Mouse (Mus musculus) liver, embryonic 13.5 days (tissue): ENCODE measurements around the gene Tubal3. TPM values are rescaled to one million over a fixed set of nuclear protein-coding genes. Genes with fewer than 3 reads are reported as not detected.

Source experiments
- ATAC-seq: fragments of 200-750 bp; cut with Nextera tagmentation; 2 replicates; pipeline ENCODE4 v1.8.0; 2017; ENCODE audit warnings: low read depth, mild to moderate bottlenecking, moderate number of reproducible peaks, moderate library complexity
- DNase-seq: peaks from one replicate; pipeline ENCODE4 v3.0.0; 2022
- H3K27ac ChIP-seq: fragments of 300-500 bp; sonication (generic); 2 replicates; pipeline ENCODE4 v1.5.1; 2015; ENCODE audit warnings: moderate library complexity, mild to moderate bottlenecking, inconsistent platforms
- H3K27me3 ChIP-seq: fragments of 300-500 bp; sonication (generic); 2 replicates; pipeline ENCODE4 v1.6.1; 2015; ENCODE audit warnings: mild to moderate bottlenecking, inconsistent platforms
- H3K36me3 ChIP-seq: fragments of 300-500 bp; sonication (generic); 2 replicates; pipeline ENCODE4 v1.6.1; 2015; ENCODE audit warnings: mild to moderate bottlenecking, inconsistent platforms
- H3K4me1 ChIP-seq: fragments of 300-500 bp; sonication (generic); replicated peaks from 2 replicates; pipeline ENCODE4 v1.6.1; 2015; ENCODE audit warnings: inconsistent platforms
- H3K4me2 ChIP-seq: fragments of 300-500 bp; sonication (generic); 2 replicates; pipeline ENCODE4 v1.6.1; 2015; ENCODE audit warnings: inconsistent platforms, mild to moderate bottlenecking, moderate library complexity
- H3K4me3 ChIP-seq: fragments of 300-500 bp; sonication (generic); replicated peaks from 2 replicates; pipeline ENCODE4 v1.5.1; 2015; ENCODE audit warnings: mild to moderate bottlenecking, inconsistent platforms
- H3K9ac ChIP-seq: fragments of 300-500 bp; sonication (generic); 2 replicates; pipeline ENCODE4 v1.6.1; 2015; ENCODE audit warnings: mild to moderate bottlenecking, inconsistent platforms
- H3K9me3 ChIP-seq: fragments of 300-500 bp; sonication (generic); replicated peaks from 2 replicates; pipeline ENCODE4 v1.6.1; 2016; ENCODE audit warnings: inconsistent platforms
- WGBS: fragments of 180-500 bp; shearing (Covaris S2); methylation state at CpG from one replicate; pipeline ENCODE4 v1.1.7; 2015; ENCODE audit not compliant: insufficient replicate concordance; 5-methylcytosine and 5-hydroxymethylcytosine counted together
- polyA plus RNA-seq: library from polyadenylated mRNA; unstranded; fragments of >200 nt; fragmentation: Nextera tagmentation; extraction: Ambion mirVana; gene quantifications from 2 replicates; pipeline ENCODE4 v1.2.1, GENCODE M21; 2015

Gene Tubal3
- not detected in 2 replicates for polyA plus RNA-seq

DNA sequence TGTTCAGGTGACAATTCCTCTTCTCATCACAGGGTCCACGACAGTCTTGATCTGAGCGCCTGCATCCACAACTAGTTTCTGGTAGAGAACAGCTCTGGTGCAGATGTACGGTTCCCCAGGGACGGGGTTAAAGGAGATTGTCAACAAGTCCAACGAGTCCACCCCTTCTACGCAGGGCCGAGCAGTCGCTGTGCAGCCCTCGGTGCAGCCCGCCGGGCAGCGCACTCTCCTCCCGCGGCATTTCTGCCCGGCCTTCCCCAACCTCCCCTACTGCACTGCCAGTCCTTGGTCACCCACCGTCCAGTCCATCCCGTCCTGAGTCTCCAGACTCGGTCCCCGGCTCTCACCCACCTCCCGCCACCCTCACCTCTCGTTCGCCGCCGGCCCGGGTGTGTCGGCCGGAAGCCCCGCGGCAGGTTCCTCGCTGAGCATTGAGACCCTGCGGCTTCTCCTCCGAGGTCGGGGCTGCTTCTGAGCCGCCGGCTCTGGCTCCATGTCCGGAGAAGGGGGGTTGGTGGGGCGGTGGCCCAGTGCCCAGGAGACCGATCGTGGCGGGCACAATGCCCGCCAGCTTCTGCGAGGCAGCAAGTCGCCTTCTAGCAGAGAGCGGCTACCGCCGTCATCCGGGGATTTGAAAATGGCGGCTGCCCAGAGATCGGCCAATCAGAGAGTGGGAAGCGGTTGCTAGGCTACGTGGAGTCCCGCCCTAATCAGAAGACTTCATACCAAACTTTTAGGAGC lies at the start of gene Tubal3, which contains the start of gene Net1:
TSS of gene Tubal3 (plus strand) at position 704 of the 741 bp plus-strand sequence.
TSS of gene Net1 (minus strand) at position 650 of the 741 bp plus-strand sequence.
- ATAC-seq: peak; percentile 93
- peak within 1 kb of the TSS; percentile 91 for H3K9ac ChIP-seq
- no peaks in the 10 kb centered on the region for H3K9me3 ChIP-seq
- peak within 1 kb of the TSS; percentile 90 for H3K4me3 ChIP-seq
- H3K36me3 ChIP-seq: peaks cover 13% of the 10 kb centered on the region
- peak within 1 kb of the TSS; percentile 72 for H3K27ac ChIP-seq
- peak within 1 kb of the TSS; percentile 73 for H3K4me2 ChIP-seq
- peak; percentile 86 for DNase-seq
- H3K27me3 ChIP-seq: no peaks in the 10 kb centered on the region
- WGBS: under 1% methylated on average over 52 of the region's 52 CpGs
- peaks cover 30% of the 10 kb centered on the region for H3K4me1 ChIP-seq

- no peak overlapping the region for H3K4me3 ChIP-seq
- no peaks in the 10 kb centered on the region for H3K27me3 ChIP-seq
- peaks cover 87% of the 10 kb centered on the region for H3K4me1 ChIP-seq
- no peak for DNase-seq
- ATAC-seq: no peak
- H3K9ac ChIP-seq: 0 out of 2 replicates have a peak overlapping the region, but pooled peaks have one; percentile 7
- H3K27ac ChIP-seq: peak overlapping the region; percentile 58
- no peaks in the 10 kb centered on the region for H3K9me3 ChIP-seq
- H3K36me3 ChIP-seq: no peaks in the 10 kb centered on the region
- no peak overlapping the region for H3K4me2 ChIP-seq
These were observed 48.2 kb upstream of the Tubal3 start for GRCm38 (mm10) chr13:3869901-3870300.

- WGBS: 74% methylated on average over 4 of the region's 4 CpGs
- Histone ChIP-seq H3K27me3 (no peaks in the 10 kb centered on the region), H3K27ac (0 out of 2 replicates have a peak overlapping the region, but pooled peaks have one; percentile 26), H3K4me2 (0 out of 2 replicates have a peak overlapping the region, but pooled peaks have one; percentile 21), H3K4me1 (peaks cover 77% of the 10 kb centered on the region), H3K9me3 (no peaks in the 10 kb centered on the region), H3K36me3 (no peaks in the 10 kb centered on the region), H3K9ac (no peak overlapping the region), H3K4me3 (no peak overlapping the region)
- ATAC-seq: peak; percentile 42
- no peak for DNase-seq
These were observed 45.2 kb upstream of the Tubal3 start for GRCm38 (mm10) chr13:3872832-3873231.

GRCm38 (mm10) chr13:3876448-3876847 lies 41.6 kb upstream of the Tubal3 start:
- 87% methylated on average over 6 of the region's 6 CpGs for WGBS
- H3K9me3 ChIP-seq: no peaks in the 10 kb centered on the region
- H3K4me3 ChIP-seq: no peak overlapping the region
- ATAC-seq: no peak
- 0 out of 2 replicates have a peak overlapping the region, but pooled peaks have one; percentile 1 for H3K27ac ChIP-seq
- H3K4me2 ChIP-seq: no peak overlapping the region
- H3K36me3 ChIP-seq: peaks cover 15% of the 10 kb centered on the region
- H3K27me3 ChIP-seq: no peaks in the 10 kb centered on the region
- peak overlapping the region; percentile 15; the same call in 1 of the 2 replicates for H3K9ac ChIP-seq
- H3K4me1 ChIP-seq: peaks cover 46% of the 10 kb centered on the region
- DNase-seq: no peak

DNA sequence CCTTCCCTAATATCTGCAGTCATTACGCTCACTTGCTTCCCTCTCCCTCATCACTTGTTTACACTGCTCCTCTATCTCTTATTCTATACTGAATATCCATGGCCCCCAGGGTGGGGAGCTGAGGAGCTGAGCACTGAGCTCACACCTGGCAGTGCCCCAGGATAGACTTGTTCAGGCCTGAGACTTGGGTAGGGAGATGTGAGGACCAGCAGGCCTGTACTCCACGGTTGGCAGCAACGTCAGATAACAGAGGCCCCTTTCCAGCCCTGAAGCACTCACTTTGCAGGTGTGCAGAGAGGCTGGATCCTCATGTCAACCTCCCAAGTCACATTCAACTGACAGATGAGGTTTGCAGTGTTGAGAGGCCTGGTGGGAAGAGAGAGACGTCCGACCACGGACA lies 40.9 kb upstream of the Tubal3 start:
- peak overlapping the region; percentile 1; the same call in 1 of the 2 replicates for H3K27ac ChIP-seq

GRCm38 (mm10) chr13:3877679-3878220 lies 40.3 kb upstream of the Tubal3 start:
- H3K27me3 ChIP-seq: no peaks in the 10 kb centered on the region
- DNase-seq: no peak
- H3K4me3 ChIP-seq: no peak overlapping the region
- peaks cover 33% of the 10 kb centered on the region for H3K4me1 ChIP-seq
- H3K9ac ChIP-seq: peak overlapping the region; percentile 31; the same call in 1 of the 2 replicates
- H3K36me3 ChIP-seq: peaks cover 28% of the 10 kb centered on the region
- no peak for ATAC-seq
- WGBS: 76% methylated on average over 4 of the region's 4 CpGs
- H3K27ac ChIP-seq: peak overlapping the region; percentile 1; the same call in 1 of the 2 replicates
- no peaks in the 10 kb centered on the region for H3K9me3 ChIP-seq
- H3K4me2 ChIP-seq: no peak overlapping the region

More for the DNA sequence above, 40.9 kb upstream of the Tubal3 start:
- ATAC-seq (peak; percentile 44), DNase-seq (no peak)
- Histone ChIP-seq H3K9ac (peak overlapping the region; percentile 31; the same call in 1 of the 2 replicates), H3K36me3 (peaks cover 22% of the 10 kb centered on the region), H3K4me1 (peaks cover 38% of the 10 kb centered on the region), H3K4me2 (no peak overlapping the region), H3K4me3 (no peak overlapping the region), H3K27me3 (no peaks in the 10 kb centered on the region), H3K9me3 (no peaks in the 10 kb centered on the region)
- WGBS: 62% methylated on average over 6 of the region's 6 CpGs

DNA sequence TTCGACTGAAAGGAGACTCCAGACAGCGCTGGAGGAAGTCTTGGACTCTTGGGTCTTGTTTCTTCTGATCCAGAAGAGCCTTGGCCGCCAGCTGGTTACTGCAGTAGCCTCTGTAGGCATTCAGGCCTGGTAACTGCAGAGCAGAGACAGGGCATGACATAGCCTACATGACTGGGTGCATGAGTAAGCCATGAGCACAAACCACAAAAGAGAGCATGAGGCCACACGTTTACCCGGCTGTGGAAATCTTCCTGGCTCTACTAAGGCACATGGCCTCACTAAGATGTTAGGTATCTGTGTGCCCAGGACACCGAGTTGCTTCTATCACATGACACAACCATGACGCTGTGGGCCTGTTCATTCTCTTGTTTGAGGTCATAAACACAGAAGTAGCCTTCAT lies 31.4 kb upstream of the Tubal3 start:
- H3K27me3 ChIP-seq: no peaks in the 10 kb centered on the region
- no peak overlapping the region for H3K27ac ChIP-seq
- H3K4me3 ChIP-seq: no peak overlapping the region
- no peak overlapping the region for H3K9ac ChIP-seq
- H3K9me3 ChIP-seq: no peaks in the 10 kb centered on the region
- no peak for DNase-seq
- no peak overlapping the region for H3K4me2 ChIP-seq
- WGBS: 84% methylated on average over 7 of the region's 7 CpGs
- peaks cover 83% of the 10 kb centered on the region for H3K36me3 ChIP-seq
- no peak for ATAC-seq
- H3K4me1 ChIP-seq: peaks cover 24% of the 10 kb centered on the region

DNA sequence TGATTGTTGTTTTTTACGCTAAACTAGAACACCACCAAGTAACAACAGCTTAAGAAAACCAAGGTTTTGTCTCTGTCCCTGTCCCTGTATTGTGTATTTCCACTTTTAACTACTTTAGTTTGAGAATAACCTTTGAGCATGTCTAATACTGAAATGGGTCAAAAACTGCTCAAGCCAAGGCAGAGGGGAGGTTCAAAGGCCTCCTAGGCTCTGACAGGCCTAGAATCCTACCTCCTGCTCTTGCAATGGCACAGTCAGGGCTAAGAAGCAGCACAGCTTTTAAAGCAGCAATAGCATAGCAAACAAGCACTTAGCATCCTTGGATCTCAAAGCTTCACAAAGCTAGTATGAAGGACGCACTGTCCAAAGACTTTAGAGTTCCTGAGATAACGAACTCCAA lies 29.0 kb upstream of the Tubal3 start:
- no peak overlapping the region; the same call in 1 of the 2 replicates for H3K27ac ChIP-seq
- H3K9me3 ChIP-seq: no peaks in the 10 kb centered on the region
- ATAC-seq (no peak), DNase-seq (no peak)
- peaks cover 36% of the 10 kb centered on the region for H3K4me1 ChIP-seq
- no peak overlapping the region for H3K9ac ChIP-seq
- no peak overlapping the region for H3K4me3 ChIP-seq
- H3K27me3 ChIP-seq: no peaks in the 10 kb centered on the region
- 85% methylated on average over 3 of the region's 3 CpGs for WGBS
- H3K36me3 ChIP-seq: peaks cover 60% of the 10 kb centered on the region
- no peak overlapping the region for H3K4me2 ChIP-seq

DNA sequence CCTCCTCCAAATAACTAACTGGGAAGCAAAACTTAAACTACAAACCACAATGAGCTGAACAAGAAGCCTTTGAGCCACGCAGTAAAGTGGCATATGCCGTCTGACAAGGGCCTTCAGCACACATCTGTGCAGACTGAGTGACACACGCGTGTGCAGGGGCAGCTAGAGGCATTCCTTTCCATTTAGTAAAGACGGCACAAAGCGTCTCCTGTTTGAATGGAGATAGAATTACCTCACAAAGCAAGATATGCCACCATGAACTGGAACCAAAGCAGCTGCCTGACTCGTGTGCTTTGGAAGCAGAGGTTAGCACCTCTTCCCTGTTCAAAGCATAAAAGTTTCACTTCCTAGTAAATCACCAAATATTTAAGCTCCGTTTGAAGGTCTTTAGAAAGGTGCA lies 28.0 kb upstream of the Tubal3 start:
- no peak for ATAC-seq
- Histone ChIP-seq H3K9me3 (no peaks in the 10 kb centered on the region), H3K4me2 (peak overlapping the region; percentile 69), H3K36me3 (peaks cover 58% of the 10 kb centered on the region), H3K27ac (peak overlapping the region; percentile 30; the same call in 1 of the 2 replicates), H3K27me3 (no peaks in the 10 kb centered on the region), H3K9ac (peak overlapping the region; percentile 60), H3K4me3 (peak overlapping the region; percentile 30), H3K4me1 (peaks cover 45% of the 10 kb centered on the region)
- DNase-seq: no peak
- 67% methylated on average over 8 of the region's 8 CpGs for WGBS

GRCm38 (mm10) chr13:3891479-3892087 lies 26.5 kb upstream of the Tubal3 start:
- ATAC-seq: no peak; the same call in 1 of the 2 replicates
- 51% methylated on average over 8 of the region's 8 CpGs for WGBS

DNA sequence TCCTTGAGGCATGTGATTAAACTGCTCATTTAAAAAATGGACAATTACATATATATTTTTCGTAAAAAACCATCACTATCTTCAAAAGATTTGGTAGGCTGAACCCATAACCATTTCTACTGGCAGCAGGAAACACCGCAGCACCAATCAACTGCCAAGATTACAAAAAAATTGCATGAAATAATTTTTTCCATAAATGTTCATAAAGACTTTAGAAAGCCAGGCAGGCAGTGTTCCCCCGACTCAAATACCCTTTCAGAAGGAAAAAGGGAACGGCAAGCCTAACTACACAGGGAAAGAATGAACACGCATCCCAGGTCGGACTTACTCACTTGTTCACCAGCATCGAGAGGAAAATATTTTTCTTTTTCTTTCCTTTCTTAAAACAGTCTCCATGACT lies 25.5 kb upstream of the Tubal3 start:
- Histone ChIP-seq H3K4me2 (peak overlapping the region; percentile 69), H3K4me3 (peak overlapping the region; percentile 71), H3K36me3 (peaks cover 36% of the 10 kb centered on the region), H3K4me1 (peaks cover 54% of the 10 kb centered on the region), H3K27ac (peak overlapping the region; percentile 75), H3K27me3 (no peaks in the 10 kb centered on the region), H3K9me3 (no peaks in the 10 kb centered on the region), H3K9ac (peak overlapping the region; percentile 83)
- ATAC-seq: no peak
- WGBS: 6% methylated on average over 7 of the region's 7 CpGs
- no peak for DNase-seq

More at GRCm38 (mm10) chr13:3891479-3892087, 26.5 kb upstream of the Tubal3 start:
- peaks cover 46% of the 10 kb centered on the region for H3K36me3 ChIP-seq
- peak; percentile 11 for DNase-seq
- peak overlapping the region; percentile 69 for H3K4me2 ChIP-seq
- H3K4me3 ChIP-seq: peak overlapping the region; percentile 71
- peak overlapping the region; percentile 83 for H3K9ac ChIP-seq
- H3K27ac ChIP-seq: peak overlapping the region; percentile 75
- peaks cover 54% of the 10 kb centered on the region for H3K4me1 ChIP-seq
- no peaks in the 10 kb centered on the region for H3K27me3 ChIP-seq
- no peaks in the 10 kb centered on the region for H3K9me3 ChIP-seq
